Mouse (Mus musculus): Measurements from ENCODE around the gene Golph3.
A peak's percentile ranks its signal among the peaks of the same experiment; 100 is the strongest.

Gene Golph3

GRCm38 (mm10) chr15:12321091-12321787, at the start of gene Golph3:
Gene Golph3 (plus strand): TSS chr15:12321450.
- DNase-seq = peak; percentile 97

- DNase-seq = no peak
Measured at GRCm38 (mm10) chr15:12273325-12274052, 47.8 kb upstream of the Golph3 start.

- no peak for DNase-seq
Measured at GRCm38 (mm10) chr15:12274053-12274769, 47.0 kb upstream of the Golph3 start.

GRCm38 (mm10) chr15:12275091-12275623, 46.1 kb upstream of the Golph3 start:
- no peak for DNase-seq

- DNase-seq = no peak
Measured at GRCm38 (mm10) chr15:12279816-12280215, 41.4 kb upstream of the Golph3 start.

- no peak for DNase-seq
Measured at GRCm38 (mm10) chr15:12284794-12285534, 36.3 kb upstream of the Golph3 start.

- DNase-seq = no peak
Measured at GRCm38 (mm10) chr15:12285535-12285809, 35.8 kb upstream of the Golph3 start.

GRCm38 (mm10) chr15:12290330-12290729, 30.9 kb upstream of the Golph3 start:
- no peak for DNase-seq

- DNase-seq = no peak
Measured at GRCm38 (mm10) chr15:12291757-12292156, 29.5 kb upstream of the Golph3 start.

- DNase-seq = no peak
Measured at GRCm38 (mm10) chr15:12296228-12296627, 25.0 kb upstream of the Golph3 start.

- DNase-seq = no peak
Measured at GRCm38 (mm10) chr15:12298231-12298737, 23.0 kb upstream of the Golph3 start.

- DNase-seq = no peak
Measured at GRCm38 (mm10) chr15:12301771-12302170, 19.5 kb upstream of the Golph3 start.

- peak; percentile 18 for DNase-seq
Measured at GRCm38 (mm10) chr15:12306188-12307071, 14.8 kb upstream of the Golph3 start.

- no peak for DNase-seq
Measured at GRCm38 (mm10) chr15:12307114-12307513, 14.1 kb upstream of the Golph3 start.

- no peak for DNase-seq
Measured at GRCm38 (mm10) chr15:12308539-12308938, 12.7 kb upstream of the Golph3 start.

- no peak for DNase-seq
Measured at GRCm38 (mm10) chr15:12310676-12311075, 10.6 kb upstream of the Golph3 start.

- no peak for DNase-seq
Measured at GRCm38 (mm10) chr15:12311465-12311864, 9.8 kb upstream of the Golph3 start.

- DNase-seq = no peak
Measured at GRCm38 (mm10) chr15:12313255-12313654, 8.0 kb upstream of the Golph3 start.

- no peak for DNase-seq
Measured at GRCm38 (mm10) chr15:12314584-12314983, 6.7 kb upstream of the Golph3 start.

- no peak for DNase-seq
Measured at GRCm38 (mm10) chr15:12315996-12316395, 5.3 kb upstream of the Golph3 start.

GRCm38 (mm10) chr15:12317290-12317689, 4.0 kb upstream of the Golph3 start:
- no peak for DNase-seq

- no peak for DNase-seq
Measured at GRCm38 (mm10) chr15:12318451-12318850, 2.8 kb upstream of the Golph3 start.
